20 mouse cellular contexts compared by ENCODE assay signal in genomic region chr4:86852018-86852417, GRCm38 (mm10). TPM values are rescaled to one million over a fixed set of nuclear protein-coding genes. Genes with fewer than 3 reads are reported as not detected.
DNase-seq lines count a peak whose midpoint lies in the region; ATAC-seq lines count a peak whose summit lies in the region.
"Had no signal": no experiment of that assay in that cellular context is flagged by ENCODE, and none has a peak within 500 bp of the region (broad histone marks: within the 10 kb centered on the region; RNA-seq: fewer than 3 reads in every experiment).

No protein-coding gene starts in this region.

- 0 out of 2 replicates have a peak overlapping the region, but pooled peaks have one; percentile 51 for H3K27ac ChIP-seq in heart, embryonic 15.5 days
- H3K27ac ChIP-seq in heart, embryonic 10.5 days, result no peak overlapping the region
- no peak overlapping the region for H3K27ac ChIP-seq in midbrain, embryonic 11.5 days (ENCODE audit: low read depth, low read length)
- H3K27ac ChIP-seq in midbrain, embryonic 10.5 days (replicated peaks), result no peak overlapping the region
- peak overlapping the region; percentile 45; the same call in 1 of the 2 replicates for H3K27ac ChIP-seq in liver, embryonic 12.5 days
- H3K27ac ChIP-seq: embryonic facial prominence, embryonic 13.5 days; hindbrain, postnatal 0 days; midbrain, embryonic 12.5 days had no signal

- no peaks in the 10 kb centered on the region for H3K9me3 ChIP-seq in heart, embryonic 15.5 days (replicated peaks)
- H3K9me3 ChIP-seq in heart, embryonic 10.5 days, result no peaks in the 10 kb centered on the region
- H3K9me3 ChIP-seq in midbrain, embryonic 11.5 days (ENCODE audit: control insufficient read depth, low read length), result no peaks in the 10 kb centered on the region
- H3K9me3 ChIP-seq in midbrain, embryonic 10.5 days (replicated peaks), result no peaks in the 10 kb centered on the region
- H3K9me3 ChIP-seq in liver, embryonic 12.5 days (replicated peaks), result no peaks in the 10 kb centered on the region
- H3K9me3 ChIP-seq: embryonic facial prominence, embryonic 13.5 days; midbrain, embryonic 12.5 days had no signal

- H3K4me1 ChIP-seq in heart, embryonic 15.5 days (replicated peaks), result peaks cover 4% of the 10 kb centered on the region
- 0 out of 2 replicates have a peak, but pooled peaks cover 9% of the 10 kb centered on the region for H3K4me1 ChIP-seq in heart, embryonic 10.5 days
- H3K4me1 ChIP-seq in midbrain, embryonic 11.5 days (ENCODE audit: control insufficient read depth, insufficient read depth, low read length), result peaks cover 4% of the 10 kb centered on the region; the same call in 1 of the 2 replicates
- H3K4me1 ChIP-seq in midbrain, embryonic 10.5 days, result peaks cover 7% of the 10 kb centered on the region
- peaks cover 18% of the 10 kb centered on the region for H3K4me1 ChIP-seq in liver, embryonic 12.5 days

- no peaks in the 10 kb centered on the region for H3K27me3 ChIP-seq in heart, embryonic 15.5 days
- H3K27me3 ChIP-seq in heart, embryonic 10.5 days (ENCODE audit: insufficient read depth, poor library complexity, severe bottlenecking), result no peaks in the 10 kb centered on the region
- H3K27me3 ChIP-seq in midbrain, embryonic 11.5 days (ENCODE audit: control insufficient read depth, insufficient read depth, low read length), result no peaks in the 10 kb centered on the region
- no peaks in the 10 kb centered on the region for H3K27me3 ChIP-seq in midbrain, embryonic 10.5 days (ENCODE audit: low read depth, poor library complexity, severe bottlenecking)
- no peaks in the 10 kb centered on the region for H3K27me3 ChIP-seq in liver, embryonic 12.5 days (replicated peaks)
- H3K27me3 ChIP-seq: embryonic facial prominence, embryonic 13.5 days; midbrain, embryonic 12.5 days had no signal

- H3K9ac ChIP-seq in heart, embryonic 15.5 days, result no peak overlapping the region
- H3K9ac ChIP-seq in midbrain, embryonic 11.5 days (ENCODE audit: low read length), result no peak overlapping the region
- no peak overlapping the region for H3K9ac ChIP-seq in liver, embryonic 12.5 days
- H3K9ac ChIP-seq: embryonic facial prominence, embryonic 13.5 days; midbrain, embryonic 12.5 days had no signal

- no peak for ATAC-seq in heart, embryonic 15.5 days (replicated peaks; ENCODE audit: insufficient number of reproducible peaks, insufficient read depth, low FRiP score, low read depth)
- ATAC-seq in midbrain, embryonic 11.5 days (ENCODE audit: low FRiP score), result no peak
- no peak for ATAC-seq in liver, embryonic 12.5 days
- ATAC-seq: intestine, postnatal 0 days had no signal

- H3K4me3 ChIP-seq in heart, embryonic 15.5 days, result no peak overlapping the region
- H3K4me3 ChIP-seq in heart, embryonic 10.5 days, result no peak overlapping the region
- no peak overlapping the region for H3K4me3 ChIP-seq in midbrain, embryonic 11.5 days (ENCODE audit: low read depth, low read length)
- no peak overlapping the region for H3K4me3 ChIP-seq in midbrain, embryonic 10.5 days
- H3K4me3 ChIP-seq in liver, embryonic 12.5 days, result no peak overlapping the region
- H3K4me3 ChIP-seq: embryonic facial prominence, embryonic 13.5 days; midbrain, embryonic 12.5 days had no signal

- peaks cover 45% of the 10 kb centered on the region for H3K36me3 ChIP-seq in heart, embryonic 15.5 days
- peaks cover 56% of the 10 kb centered on the region for H3K36me3 ChIP-seq in heart, embryonic 10.5 days
- H3K36me3 ChIP-seq in midbrain, embryonic 11.5 days (ENCODE audit: control insufficient read depth, insufficient read depth, low read length), result peaks cover 26% of the 10 kb centered on the region
- peaks cover 68% of the 10 kb centered on the region for H3K36me3 ChIP-seq in midbrain, embryonic 10.5 days
- peaks cover 63% of the 10 kb centered on the region for H3K36me3 ChIP-seq in liver, embryonic 12.5 days

- no peak for DNase-seq in heart, embryonic 10.5 days (ENCODE audit: low spot score)
- DNase-seq in midbrain, embryonic 11.5 days (ENCODE audit: low spot score, missing footprints), result peak; percentile 82
- DNase-seq in midbrain, embryonic 10.5 days (ENCODE audit: low spot score), result no peak
- DNase-seq in cerebellum, postnatal 10 days, result no peak
- DNase-seq in spleen, postnatal 14 days (ENCODE audit: low spot score in 2 of 2), result no peak
- DNase-seq: cerebellum, adult 2 months; gastrocnemius, postnatal 14 days; heart, adult 18-20 months; kidney, postnatal 14 days; left cerebral cortex, postnatal 4 days; lung, postnatal 36 days; retina, postnatal 1 day; right cerebral cortex, postnatal 4 days; thymus, postnatal 14 days had no signal

- no peak overlapping the region for H3K4me2 ChIP-seq in heart, embryonic 15.5 days
- H3K4me2 ChIP-seq in midbrain, embryonic 11.5 days, result no peak overlapping the region
- no peak overlapping the region for H3K4me2 ChIP-seq in liver, embryonic 12.5 days
- H3K4me2 ChIP-seq: embryonic facial prominence, embryonic 13.5 days; midbrain, embryonic 12.5 days had no signal

- WGBS in heart, embryonic 15.5 days, result 52% methylated on average over 3 of the region's 3 CpGs
- WGBS in heart, embryonic 10.5 days, result 50% methylated on average over 3 of the region's 3 CpGs
- 73% methylated on average over 3 of the region's 3 CpGs for WGBS in midbrain, embryonic 11.5 days
- WGBS in midbrain, embryonic 10.5 days, result 81% methylated on average over 3 of the region's 3 CpGs
- WGBS in liver, embryonic 12.5 days (ENCODE audit: insufficient replicate concordance), result 37% methylated on average over 3 of the region's 3 CpGs

RNA-seq across cellular contexts. Expression of gene Rps6, which starts 5.2 kb away (rescaled TPM):
- polyA plus RNA-seq in heart, embryonic 15.5 days (2015; fragmentation: Nextera tagmentation; extraction: Ambion mirVana), result 405 and 410 TPM in 2 replicates
- 492 and 664 TPM in 2 replicates for polyA plus RNA-seq in heart, embryonic 10.5 days (2016; fragmentation: Nextera tagmentation; extraction: Ambion mirVana)
- 721 and 723 TPM in 2 replicates for polyA plus RNA-seq in midbrain, embryonic 11.5 days (2014; fragmentation: Nextera tagmentation; extraction: Ambion mirVana)
- 583 and 651 TPM in 2 replicates for polyA plus RNA-seq in midbrain, embryonic 10.5 days (2016; fragmentation: Nextera tagmentation; extraction: Ambion mirVana)
- 704 and 734 TPM in 2 replicates for polyA plus RNA-seq in liver, embryonic 12.5 days (2016; fragmentation: Nextera tagmentation; extraction: Ambion mirVana)

RNA-seq across cellular contexts. Expression of gene Acer2, which starts 22.2 kb away (rescaled TPM):
- 28.6 and 30.4 TPM in 2 replicates for polyA plus RNA-seq in heart, embryonic 15.5 days (2015; fragmentation: Nextera tagmentation; extraction: Ambion mirVana)
- 25.0 and 32.8 TPM in 2 replicates for polyA plus RNA-seq in heart, embryonic 10.5 days (2016; fragmentation: Nextera tagmentation; extraction: Ambion mirVana)
- polyA plus RNA-seq in midbrain, embryonic 11.5 days (2014; fragmentation: Nextera tagmentation; extraction: Ambion mirVana), result 7.0 and 9.2 TPM in 2 replicates
- polyA plus RNA-seq in midbrain, embryonic 10.5 days (2016; fragmentation: Nextera tagmentation; extraction: Ambion mirVana), result 5.3 and 7.1 TPM in 2 replicates
- polyA plus RNA-seq in liver, embryonic 12.5 days (2016; fragmentation: Nextera tagmentation; extraction: Ambion mirVana), result 8.1 and 8.4 TPM in 2 replicates

Comparison
In these comparisons a context has a peak if more than half of its experiments do, and no peak if none do; other contexts are left out.
1. H3K27ac ChIP-seq: peak in heart, embryonic 15.5 days (single experiment) and liver, embryonic 12.5 days (single experiment); none in heart, embryonic 10.5 days (single experiment), midbrain, embryonic 11.5 days (single experiment) and midbrain, embryonic 10.5 days (single experiment).